Mouse (Mus musculus): ENCODE measurements around the gene Gpd1. TPM values are rescaled to one million over a fixed set of nuclear protein-coding genes. Genes with fewer than 3 reads are reported as not detected.
"Not testable (repeated sequence)": the region's sequence is repeated elsewhere in the genome, so short reads cannot be mapped to it uniquely, and the experiment has no call there.

The Gpd1 gene
- total RNA-seq, 2 experiments from 2014 or later, result 415 to 536 TPM

DNA sequence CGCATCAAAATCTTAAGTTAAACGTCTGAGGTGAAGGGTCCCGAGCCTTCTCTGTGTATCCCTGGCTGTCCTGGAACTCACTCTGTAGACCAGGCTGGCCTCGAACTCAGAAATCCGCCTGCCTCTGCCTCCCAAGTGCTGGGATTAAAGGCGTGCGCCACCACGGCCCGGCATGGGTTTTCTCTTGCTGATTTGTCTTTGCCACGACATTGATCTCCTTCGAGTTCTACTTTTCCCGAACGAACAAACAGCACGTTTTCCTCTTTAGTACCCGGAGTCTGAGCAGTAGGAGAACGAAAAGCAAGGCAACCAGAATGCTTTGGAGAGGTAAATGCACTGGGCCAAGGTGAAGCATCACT, 15.7 kb upstream of the Gpd1 start:
- DNase-seq, result not testable (repeated sequence)

DNA sequence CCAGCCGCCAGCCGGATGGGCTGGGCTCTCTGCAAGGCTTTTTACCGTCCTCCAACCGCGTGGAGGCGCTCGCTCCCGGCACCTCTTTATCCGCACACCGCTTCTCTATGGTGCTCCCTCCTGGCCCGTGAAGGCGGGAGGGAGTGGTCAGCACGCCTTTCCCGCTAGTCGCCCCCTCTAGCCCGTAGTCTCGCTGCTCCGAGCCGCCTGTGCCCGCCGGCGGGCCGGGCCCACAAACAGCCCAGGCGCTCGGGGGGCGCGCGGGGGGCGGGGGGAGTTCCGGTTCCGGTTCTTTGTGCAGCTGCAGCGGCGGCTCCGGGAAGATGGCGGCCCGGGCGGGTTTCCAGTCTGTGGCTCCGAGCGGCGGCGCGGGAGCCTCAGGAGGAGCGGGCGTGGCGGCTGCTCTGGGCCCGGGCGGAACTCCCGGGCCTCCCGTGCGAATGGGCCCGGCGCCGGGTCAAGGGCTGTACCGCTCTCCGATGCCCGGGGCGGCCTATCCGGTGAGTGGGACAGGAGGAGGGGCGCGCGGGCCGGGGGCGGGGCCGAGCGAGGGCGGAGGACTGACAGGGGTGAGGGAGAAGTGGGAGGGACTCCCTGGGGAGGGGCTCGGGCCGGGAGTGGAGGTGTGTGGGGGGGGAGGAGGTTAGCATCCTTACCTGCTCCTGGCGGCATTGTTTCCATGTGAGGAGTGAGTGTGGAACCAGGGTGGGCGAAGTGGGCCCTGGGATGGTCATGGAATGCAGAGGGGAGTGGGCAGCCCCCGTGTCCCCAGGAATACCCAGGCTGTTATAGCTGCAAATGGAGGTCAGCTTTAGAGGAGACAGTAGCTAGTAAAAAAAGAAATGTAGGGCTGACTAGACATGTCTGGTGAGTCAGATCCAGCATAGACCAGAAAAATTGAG, 15.1 kb upstream of the Gpd1 start, which contains the start of gene Smarcd1:
Gene Smarcd1 (plus strand): TSS at position 131 of the 902 bp plus-strand sequence.
- DNase-seq, result peak; percentile 91

DNA sequence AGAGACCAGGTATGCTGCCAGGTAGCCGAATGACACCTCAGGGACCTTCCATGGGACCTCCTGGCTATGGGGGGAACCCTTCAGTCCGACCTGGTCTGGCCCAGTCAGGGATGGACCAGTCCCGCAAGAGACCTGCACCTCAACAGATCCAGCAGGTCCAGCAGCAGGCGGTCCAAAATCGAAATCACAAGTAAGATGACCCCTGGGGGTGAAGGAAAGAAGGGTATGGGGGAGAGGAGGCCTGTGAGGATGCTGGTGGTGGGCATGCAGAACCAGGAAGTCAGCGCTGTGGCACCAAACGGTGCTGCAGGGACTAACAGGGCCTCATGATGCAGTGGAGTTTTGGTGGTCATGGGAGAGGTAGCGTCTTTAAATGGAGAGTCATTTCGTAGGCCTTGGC, 14.2 kb upstream of the Gpd1 start:
- DNase-seq, result no peak

DNA sequence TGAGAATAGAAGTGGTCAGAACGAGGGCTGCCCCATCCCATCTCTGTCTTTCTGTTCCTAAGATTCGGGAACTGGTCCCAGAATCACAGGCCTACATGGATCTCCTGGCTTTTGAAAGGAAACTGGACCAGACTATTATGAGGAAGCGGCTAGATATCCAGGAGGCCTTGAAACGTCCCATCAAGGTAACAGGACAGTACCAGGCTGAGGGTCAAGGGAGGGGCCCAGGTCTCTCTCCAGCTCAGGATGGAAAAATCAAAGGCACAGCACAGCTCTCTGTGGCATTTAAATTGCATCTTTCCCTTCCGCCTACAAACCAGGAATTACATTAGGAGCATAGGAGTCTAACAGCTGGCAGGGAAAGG, 13.7 kb upstream of the Gpd1 start:
- no peak for DNase-seq

DNA sequence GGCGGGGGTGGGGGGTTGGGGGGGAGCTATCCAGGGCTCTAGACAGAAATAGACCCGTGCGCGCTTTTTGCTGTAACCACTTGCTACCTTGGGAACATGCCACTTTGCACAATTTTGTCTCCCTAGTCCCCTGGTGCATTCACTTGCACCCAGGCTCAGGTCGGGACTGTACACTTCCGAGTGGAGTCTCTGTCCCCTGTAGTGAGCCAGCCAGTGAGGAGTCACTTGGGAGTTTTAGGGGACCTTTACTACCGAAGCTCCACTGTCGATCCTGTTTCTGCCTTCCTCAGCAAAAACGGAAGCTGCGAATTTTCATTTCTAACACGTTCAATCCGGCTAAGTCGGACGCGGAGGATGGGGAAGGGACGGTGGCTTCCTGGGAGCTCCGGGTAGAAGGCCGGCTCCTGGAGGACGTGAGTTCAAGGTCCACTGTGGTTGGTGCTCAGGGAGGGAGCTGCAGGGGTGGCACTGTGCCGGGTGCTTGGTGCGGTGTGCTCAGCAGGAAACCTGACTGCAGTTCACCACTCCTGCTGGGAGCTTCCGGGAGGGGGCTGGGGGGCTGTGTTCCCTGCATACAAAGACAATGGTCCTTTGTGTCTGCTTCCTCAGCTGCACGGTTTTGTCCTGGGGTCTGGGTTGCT, 13.2 kb upstream of the Gpd1 start:
- no peak for DNase-seq

DNA sequence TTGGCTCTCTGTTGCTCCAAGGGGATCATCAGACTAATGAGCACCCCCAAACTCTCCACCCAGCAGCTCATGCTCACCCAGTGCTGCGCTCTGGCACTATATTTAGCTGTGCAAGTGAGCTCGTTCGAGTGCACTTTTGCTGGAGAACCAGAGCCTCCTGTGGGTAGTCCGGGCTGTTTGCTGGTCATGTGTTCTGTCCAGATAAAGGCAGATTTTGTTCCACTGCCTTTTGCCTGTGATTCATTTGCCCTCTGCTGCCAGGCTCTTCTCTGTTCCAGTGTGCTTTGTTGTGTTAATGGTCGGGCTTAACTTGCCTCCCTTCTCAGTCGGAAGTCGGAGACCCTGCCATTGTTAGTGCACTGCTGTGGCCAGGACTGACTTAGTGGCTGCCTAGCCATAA, 12.4 kb upstream of the Gpd1 start:
- no peak for DNase-seq

DNA sequence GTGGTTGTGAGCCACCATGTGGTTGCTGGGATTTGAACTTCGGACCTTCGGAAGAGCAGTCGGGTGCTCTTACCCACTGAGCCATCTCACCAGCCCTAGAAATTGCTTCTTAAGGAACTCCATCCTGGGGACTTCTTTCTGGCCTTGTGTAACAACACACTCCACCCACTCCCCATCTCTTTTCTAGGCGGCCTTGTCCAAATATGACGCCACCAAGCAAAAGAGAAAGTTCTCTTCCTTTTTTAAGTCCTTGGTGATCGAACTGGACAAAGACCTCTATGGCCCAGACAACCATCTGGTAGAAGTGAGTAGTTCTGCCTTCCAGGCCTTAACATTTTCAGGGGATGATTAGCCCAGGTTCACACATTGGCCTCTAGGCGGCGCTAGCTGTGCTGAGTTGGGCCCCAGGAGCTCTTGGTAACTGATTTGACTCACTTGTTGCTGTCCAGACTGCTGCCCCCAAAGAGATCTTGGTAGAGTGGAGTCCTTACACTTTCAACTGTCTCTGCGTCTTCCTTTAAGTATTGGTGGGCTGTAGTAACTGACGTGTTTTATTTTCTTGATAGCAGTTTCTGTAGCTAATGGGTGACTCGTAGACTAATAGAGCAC, 11.8 kb upstream of the Gpd1 start, which contains the start of gene Gm17349:
Gene Gm17349 (minus strand): TSS at position 51 of the 609 bp plus-strand sequence.
- DNase-seq, result no peak

DNA sequence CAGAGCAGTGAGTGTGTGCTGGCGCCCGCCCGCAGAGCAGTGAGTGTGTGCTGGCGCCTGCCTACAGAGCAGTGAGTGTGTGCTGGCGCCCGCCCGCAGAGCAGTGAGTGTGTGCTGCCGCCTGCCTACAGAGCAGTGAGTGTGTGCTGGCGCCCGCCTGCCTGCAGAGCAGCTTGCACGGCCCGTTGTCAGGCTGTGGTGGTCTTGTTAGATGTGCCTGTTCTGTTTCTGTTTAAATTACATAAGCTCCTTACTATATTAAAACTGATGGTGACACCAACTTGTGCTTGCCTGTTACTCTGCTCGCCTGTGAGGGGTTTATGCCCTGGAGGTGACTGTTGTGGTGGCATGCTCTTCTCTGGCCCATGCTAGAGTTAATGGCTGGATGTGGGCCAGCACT, 9.1 kb upstream of the Gpd1 start:
- no peak for DNase-seq

DNA sequence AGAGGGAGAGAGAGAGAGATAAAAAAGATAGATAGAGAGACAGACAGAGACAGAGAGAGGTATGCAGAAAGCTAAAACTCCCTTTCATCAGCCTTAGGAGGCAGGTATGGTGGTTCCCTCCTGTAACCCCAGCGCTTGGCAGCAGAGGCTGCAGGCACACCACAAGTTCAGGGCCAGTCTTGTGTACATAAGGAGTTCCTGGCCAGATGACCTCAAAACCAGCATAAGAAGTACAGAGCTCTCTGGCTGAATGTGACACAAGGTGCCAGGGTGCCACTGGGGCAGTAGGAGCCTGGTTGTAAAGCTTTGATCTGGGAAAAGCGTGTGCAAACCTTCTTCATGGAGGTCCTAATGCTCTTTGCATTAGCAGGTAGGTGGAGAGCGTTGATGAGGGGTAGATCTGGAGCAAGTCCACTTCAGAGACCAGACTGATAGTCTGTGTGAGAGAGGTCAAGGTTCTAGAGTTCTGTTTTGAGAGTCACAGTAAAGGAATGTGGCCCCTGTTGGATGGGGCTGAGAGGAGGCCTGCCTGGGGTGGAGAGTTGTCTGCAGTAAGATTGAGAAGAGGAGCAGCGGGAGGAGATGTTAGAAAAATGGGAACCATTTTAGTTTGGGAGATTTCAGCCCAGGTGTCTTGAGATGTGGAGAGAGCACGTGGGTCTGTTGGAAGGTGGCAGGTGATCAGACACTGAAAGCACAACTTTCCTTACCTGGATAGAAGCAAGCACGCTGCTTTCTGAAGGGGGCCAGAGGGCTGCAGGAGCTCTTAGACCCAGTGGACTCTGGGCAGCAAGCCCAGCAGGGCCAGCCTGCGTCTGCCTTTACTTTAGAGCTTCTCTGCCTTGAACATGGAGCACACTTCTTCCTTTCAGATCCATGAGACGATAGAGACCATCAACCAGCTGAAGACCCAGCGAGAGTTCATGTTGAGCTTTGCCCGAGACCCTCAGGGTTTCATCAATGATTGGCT, 6.8 kb upstream of the Gpd1 start:
- DNase-seq, result no peak

DNA sequence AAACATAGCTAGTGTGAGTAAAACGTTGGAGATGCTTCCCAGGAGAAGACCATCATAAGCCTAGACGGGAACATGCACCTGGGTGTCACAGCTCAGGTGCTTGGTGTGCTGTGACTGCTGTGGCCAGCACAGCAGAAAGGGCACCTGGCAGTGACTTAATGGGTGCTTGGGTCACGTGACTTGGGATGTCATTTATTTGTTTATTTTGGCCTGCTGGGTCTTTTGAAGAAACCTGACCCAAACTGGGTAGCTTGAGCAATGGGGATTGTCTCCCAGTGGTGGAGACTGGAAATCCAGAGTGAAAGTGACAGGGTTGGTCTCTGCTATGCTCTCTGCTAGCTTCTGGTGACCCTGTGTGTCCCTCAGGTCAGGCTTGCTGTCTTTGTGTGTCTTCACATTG, 5.8 kb upstream of the Gpd1 start:
- DNase-seq, result no peak

DNA sequence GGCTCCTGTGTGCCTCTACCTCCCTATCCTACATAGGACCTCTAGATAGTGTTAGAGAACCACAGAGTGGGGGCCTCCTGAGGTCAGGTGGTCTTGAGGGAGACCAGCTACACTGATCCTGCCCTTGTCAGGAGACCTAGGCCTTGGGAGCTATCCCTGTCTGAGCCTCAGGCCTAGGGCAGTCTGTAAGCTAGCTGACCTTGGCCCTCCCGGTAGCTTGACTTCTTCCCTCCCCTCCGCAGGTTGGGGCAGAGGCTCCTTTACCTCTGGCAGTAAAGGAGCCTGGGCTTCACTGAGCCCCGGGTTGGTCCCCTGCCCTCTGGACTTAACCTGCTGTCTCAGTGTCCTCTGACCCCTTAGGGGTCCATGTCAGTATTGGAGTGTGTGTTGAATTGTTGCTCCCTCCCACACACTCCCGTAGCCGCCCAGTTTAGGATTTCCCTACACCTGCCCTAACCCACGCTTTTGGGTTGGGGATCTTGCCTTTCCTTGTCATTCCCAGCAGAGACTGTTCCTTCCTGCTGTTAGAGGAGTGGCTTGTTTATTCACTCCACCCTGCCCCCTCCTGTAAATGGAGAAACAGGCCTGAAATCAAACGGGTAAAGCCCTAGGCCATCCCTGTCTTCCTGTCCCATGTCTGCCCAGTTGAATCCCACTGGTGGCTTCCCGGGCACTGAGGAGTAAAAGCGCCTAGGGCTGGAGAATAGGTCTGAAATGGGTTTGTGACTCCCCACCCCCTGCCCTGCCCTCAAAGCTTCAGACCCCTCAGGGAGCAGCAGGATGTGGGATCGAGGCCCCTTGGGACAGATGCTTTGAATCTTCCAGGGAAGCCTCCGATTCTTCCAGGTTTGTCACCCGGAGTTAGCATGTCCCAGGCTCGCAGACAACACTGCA, 4.4 kb upstream of the Gpd1 start:
- DNase-seq, result no peak

DNA sequence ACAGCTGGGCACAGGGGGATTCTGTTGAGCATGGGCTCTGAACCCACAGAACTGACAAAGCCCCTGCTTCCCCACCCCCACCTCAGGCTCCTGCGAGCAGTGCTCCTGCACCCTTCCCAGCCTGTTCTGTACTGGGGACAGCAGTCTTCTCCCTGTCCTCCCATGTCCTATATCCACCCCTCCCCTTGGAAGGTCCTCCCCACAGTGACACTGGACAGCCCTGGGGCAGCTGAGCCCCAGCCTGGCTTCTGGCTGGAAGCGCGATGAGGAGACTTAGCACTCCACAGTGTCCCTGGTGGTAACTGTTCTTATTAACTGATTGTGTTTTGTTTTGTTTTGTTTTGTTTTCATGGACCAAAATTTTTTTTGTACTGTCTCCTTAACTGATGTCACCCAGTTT, 3.7 kb upstream of the Gpd1 start:
- DNase-seq, result no peak

DNA sequence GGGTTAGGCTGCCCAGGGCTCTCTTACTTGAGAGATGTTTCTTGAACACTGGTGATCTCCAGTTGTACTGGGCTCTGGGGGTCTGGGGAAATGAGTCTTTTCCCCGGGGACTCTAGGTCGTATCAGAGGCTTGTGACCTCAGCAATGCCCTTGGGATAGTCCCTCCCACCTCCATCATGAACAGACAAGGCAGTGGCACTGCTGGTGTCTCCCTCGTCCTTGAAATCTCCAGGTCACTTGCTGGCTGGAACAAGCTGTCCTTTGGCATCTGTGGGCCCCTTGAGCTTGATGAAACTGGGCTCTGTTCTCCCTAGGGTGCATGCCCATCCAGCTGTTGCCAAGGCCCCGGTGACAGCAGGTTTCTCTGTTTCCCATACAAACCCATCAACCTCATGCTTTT, 3.1 kb upstream of the Gpd1 start:
- no peak for DNase-seq

DNA sequence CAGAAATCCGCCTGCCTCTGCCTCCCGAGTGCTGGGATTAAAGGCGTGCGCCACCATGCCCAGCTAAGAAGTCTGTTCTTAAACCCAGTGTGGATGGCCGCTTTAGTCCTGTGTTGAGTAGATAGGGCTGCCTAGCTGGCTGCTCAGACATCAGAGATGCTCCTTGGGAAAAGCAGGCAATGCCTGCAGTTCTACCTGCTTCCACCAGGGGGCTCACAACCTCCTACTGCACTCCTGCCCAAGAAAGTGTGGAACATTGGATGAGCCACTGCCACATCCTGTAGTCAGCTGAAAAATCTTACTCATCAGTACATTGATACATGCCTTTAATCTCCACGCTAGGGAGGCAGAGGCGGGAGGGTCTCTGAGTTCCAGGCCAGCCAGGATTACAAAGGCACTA, 2.5 kb upstream of the Gpd1 start:
- DNase-seq, result peak; percentile 67

DNA sequence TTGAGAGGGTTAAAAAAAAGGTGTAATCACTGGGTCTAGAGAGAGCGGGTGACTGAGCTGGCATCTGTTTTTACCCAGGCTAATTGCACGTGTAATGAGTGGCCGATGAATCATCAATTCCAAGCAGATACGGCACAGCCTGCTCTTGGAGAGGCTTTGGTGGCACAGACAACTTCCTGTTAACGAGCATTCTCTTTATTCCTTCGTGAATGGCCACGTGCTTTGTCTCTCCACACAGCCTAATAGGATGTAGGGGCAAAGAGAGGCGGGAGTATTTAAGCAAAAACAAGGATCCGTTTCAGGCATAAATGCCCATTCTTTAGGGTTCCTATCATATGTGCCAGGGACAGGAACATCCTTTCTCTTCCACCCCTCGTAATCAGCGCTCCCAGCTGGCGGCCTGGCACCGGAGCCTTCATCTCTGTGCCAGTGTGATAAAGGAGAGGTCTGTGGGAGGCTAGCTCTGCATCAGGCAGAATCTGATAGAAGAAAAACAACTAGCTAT, 1.9 kb upstream of the Gpd1 start:
- DNase-seq, result no peak

DNA sequence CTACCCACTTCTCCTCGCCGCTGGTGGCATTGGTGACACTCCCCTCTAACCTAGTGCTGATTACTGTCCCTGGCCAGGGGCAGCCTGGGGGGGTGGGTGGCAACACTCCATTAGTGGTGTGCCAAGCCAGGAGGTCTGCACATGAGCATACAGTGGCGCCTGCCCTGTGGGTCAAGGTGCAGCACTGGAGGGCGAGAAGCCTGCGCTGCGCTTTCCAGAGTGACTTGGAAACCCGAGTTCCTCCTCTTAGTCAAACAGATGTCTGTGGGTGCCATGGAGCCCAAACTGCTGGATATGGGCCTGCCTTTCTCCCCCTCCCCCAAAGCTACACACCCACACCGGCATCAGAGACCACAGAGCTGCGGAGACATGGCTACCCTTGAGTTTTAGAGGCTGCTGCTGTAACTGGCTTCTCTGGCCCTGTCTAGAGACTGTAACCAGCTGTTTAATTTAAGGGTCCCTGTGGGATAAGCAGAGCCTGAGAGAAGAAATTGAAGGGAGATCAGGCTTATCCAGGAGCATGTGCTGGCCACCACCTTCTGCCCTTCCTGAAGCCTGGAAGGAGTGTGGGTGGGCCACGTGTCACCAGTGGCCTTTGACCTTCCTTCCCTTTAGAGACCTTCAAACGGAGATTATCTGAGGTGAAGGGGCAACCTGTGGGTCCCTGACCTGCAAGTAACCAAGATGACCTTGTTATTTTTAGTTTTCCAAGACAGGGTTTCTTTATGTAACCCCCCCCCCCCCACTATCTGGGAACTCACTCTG, 1.2 kb upstream of the Gpd1 start:
- DNase-seq, result no peak

DNA sequence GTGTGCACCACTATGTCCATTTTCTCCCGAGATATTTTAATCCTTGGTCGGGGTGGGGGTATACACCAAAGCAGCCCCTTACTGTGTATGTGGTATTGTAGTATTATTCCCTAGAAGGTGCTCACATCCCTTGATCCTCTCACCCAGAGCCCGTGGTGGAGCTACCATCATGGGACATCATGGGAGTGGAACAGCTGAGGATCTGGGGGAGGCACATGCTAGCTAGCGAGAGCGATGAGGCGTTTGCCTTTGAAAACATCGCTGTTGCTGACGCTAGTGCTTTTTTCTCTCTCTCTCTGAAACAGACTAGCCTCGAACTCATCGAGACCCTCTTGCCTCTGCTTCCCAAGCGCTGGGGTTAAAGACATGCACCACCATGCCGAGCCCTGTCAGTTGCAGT, 501 bp upstream of the Gpd1 start:
- DNase-seq, result no peak

DNA sequence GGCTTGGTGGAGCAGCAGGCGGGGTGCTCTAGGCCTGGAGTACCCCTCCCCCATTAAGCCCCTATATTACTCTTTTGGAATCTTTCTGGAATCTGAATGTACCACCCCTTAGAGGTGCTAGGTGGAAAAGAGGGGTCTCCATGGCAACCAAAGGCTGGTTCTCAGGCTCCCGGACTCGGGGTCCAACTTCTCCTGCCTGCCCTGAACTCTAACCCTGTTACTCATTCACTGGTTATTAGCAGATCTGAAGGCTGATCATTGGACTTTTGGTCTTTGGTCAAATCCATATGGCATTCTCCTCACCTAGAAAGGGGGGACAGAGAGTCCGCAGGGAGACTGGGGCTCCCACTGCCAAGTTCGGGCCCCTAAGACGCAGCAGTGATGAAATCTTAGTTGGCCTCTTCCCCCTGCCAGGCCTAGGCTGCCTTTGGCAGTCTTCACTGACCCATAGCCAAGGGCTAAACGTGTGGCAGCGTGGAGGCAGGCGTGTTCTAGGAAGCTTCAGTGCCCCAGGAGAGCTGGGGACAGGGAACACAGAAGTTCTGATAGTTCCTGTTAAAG, 1.2 kb downstream of the Gpd1 start:
- DNase-seq, result peak; percentile 76

DNA sequence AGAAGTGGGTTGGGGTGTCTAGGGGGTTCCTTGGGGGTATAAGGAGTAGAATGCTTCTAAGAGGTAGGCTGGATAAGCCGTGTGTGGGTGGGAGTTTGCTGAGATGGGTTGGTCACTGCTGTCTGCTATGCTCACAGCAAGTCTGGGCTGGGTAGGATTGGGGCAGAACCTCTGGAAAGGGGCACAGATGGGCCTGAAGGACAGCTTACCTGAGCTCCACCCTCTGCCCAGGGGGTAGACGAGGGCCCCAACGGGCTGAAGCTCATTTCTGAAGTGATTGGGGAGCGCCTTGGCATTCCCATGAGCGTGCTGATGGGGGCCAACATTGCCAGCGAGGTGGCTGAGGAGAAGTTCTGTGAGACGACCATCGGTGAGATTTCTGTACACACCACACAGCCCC, 2.5 kb downstream of the Gpd1 start:
- no peak for DNase-seq

Data from gastrocnemius, postnatal 25 days (tissue).